Mouse (Mus musculus) thymus, adult 2 months (tissue): ENCODE results near the gene Nrg3. TPM values are rescaled to one million over a fixed set of nuclear protein-coding genes. Genes with fewer than 3 reads are reported as not detected.
"Not testable (repeated sequence)": the region's sequence is repeated elsewhere in the genome, so short reads cannot be mapped to it uniquely, and the experiment has no call there.

Experiments
- DNase-seq: peaks from one replicate; pipeline ENCODE4 v3.0.0; 2021
- H3K27ac ChIP-seq: fragments of 200-500 bp; 2 replicates; pipeline ENCODE4 v1.5.1; 2012; ENCODE audit warnings: low read length, control low read depth; ENCODE audit not compliant: control insufficient read depth, insufficient read depth
- H3K27me3 ChIP-seq: fragments of 200-500 bp; 2 replicates; pipeline ENCODE4 v1.6.1; 2012; ENCODE audit warnings: mild to moderate bottlenecking, low read length, moderate library complexity, mixed read lengths; ENCODE audit not compliant: control insufficient read depth, insufficient read depth
- H3K36me3 ChIP-seq: fragments of 200-500 bp; 2 replicates; pipeline ENCODE4 v1.6.1; 2012; ENCODE audit warnings: mild to moderate bottlenecking, low read length, moderate library complexity; ENCODE audit not compliant: control insufficient read depth, insufficient read depth
- H3K4me1 ChIP-seq: fragments of 200-500 bp; replicated peaks from 2 replicates; pipeline ENCODE4 v1.6.1; 2012; ENCODE audit warnings: low read length; ENCODE audit not compliant: control insufficient read depth, insufficient read depth
- H3K4me3 ChIP-seq: fragments of 200-500 bp; 2 replicates; pipeline ENCODE4 v1.5.1; 2012; ENCODE audit warnings: mild to moderate bottlenecking, low read length, control low read depth, moderate library complexity; ENCODE audit not compliant: control insufficient read depth, insufficient read depth
- CTCF ChIP-seq: fragments of 200-500 bp; IDR thresholded peaks from 2 replicates; pipeline ENCODE4 v1.5.1; 2012; ENCODE audit warnings: mild to moderate bottlenecking, control low read depth, low read length, moderate library complexity, borderline replicate concordance; ENCODE audit not compliant: control insufficient read depth, poor library complexity, insufficient read depth; ENCODE audit errors: extremely low read depth
- POLR2A ChIP-seq: fragments of 200-500 bp; IDR thresholded peaks from 2 replicates; pipeline ENCODE4 v1.6.1; 2012; ENCODE audit warnings: mild to moderate bottlenecking, low read length, control low read depth, moderate library complexity; ENCODE audit not compliant: control insufficient read depth, poor library complexity, insufficient read depth; ENCODE audit errors: extremely low read depth
- WGBS: fragments of 180-500 bp; shearing (Covaris S2); methylation state at CpG from one replicate; pipeline ENCODE4 v1.1.7; 2018; 5-methylcytosine and 5-hydroxymethylcytosine counted together
- polyA plus RNA-seq: library from polyadenylated mRNA; depleted of rRNA; stranded (reverse); fragments of >200 nt; gene quantifications from 2 replicates; pipeline ENCODE4 v1.2.3, GENCODE M21; 2012

Gene Nrg3
- polyA plus RNA-seq, 1 experiment, result not detected

GRCm38 (mm10) chr14:38447086-38447485 lies 1025.8 kb downstream of the Nrg3 start:
- H3K36me3 ChIP-seq, result no peaks in the 10 kb centered on the region
- no peaks in the 10 kb centered on the region for H3K27me3 ChIP-seq
- 88% methylated on average over 2 of the region's 2 CpGs for WGBS
- DNase-seq, result no peak
- H3K4me3 ChIP-seq, result no peak overlapping the region
- H3K27ac ChIP-seq, result no peak overlapping the region
- TF ChIP-seq POLR2A (no peak), CTCF (no peak)
- H3K4me1 ChIP-seq, result no peaks in the 10 kb centered on the region

GRCm38 (mm10) chr14:38444788-38445187 lies 1028.1 kb downstream of the Nrg3 start:
- 91% methylated on average over 2 of the region's 2 CpGs for WGBS
- no peak overlapping the region for H3K4me3 ChIP-seq
- no peak for TF ChIP-seq POLR2A
- TF ChIP-seq CTCF, result no peak

GRCm38 (mm10) chr14:38433793-38434589 lies 1038.9 kb downstream of the Nrg3 start:
- no peaks in the 10 kb centered on the region for H3K36me3 ChIP-seq
- H3K4me1 ChIP-seq, result no peaks in the 10 kb centered on the region
- no peak overlapping the region for H3K27ac ChIP-seq
- TF ChIP-seq POLR2A, result no peak
- TF ChIP-seq CTCF, result no peak
- WGBS, result 71% methylated on average over 6 of the region's 6 CpGs
- H3K4me3 ChIP-seq, result no peak overlapping the region
- no peaks in the 10 kb centered on the region for H3K27me3 ChIP-seq
- DNase-seq, result no peak

More at GRCm38 (mm10) chr14:38444788-38445187, 1028.1 kb downstream of the Nrg3 start:
- no peak for DNase-seq
- H3K4me1 ChIP-seq, result no peaks in the 10 kb centered on the region
- no peaks in the 10 kb centered on the region for H3K27me3 ChIP-seq
- no peaks in the 10 kb centered on the region for H3K36me3 ChIP-seq
- no peak overlapping the region for H3K27ac ChIP-seq

GRCm38 (mm10) chr14:38374660-38375059 lies 1098.2 kb downstream of the Nrg3 start:
- Histone ChIP-seq H3K4me3 (no peak overlapping the region), H3K4me1 (no peaks in the 10 kb centered on the region), H3K27me3 (no peaks in the 10 kb centered on the region), H3K36me3 (no peaks in the 10 kb centered on the region), H3K27ac (no peak overlapping the region)
- DNase-seq, result no peak
- TF ChIP-seq CTCF, result no peak
- no peak for TF ChIP-seq POLR2A

- no peaks in the 10 kb centered on the region for H3K27me3 ChIP-seq
- no peak overlapping the region for H3K27ac ChIP-seq
- DNase-seq, result no peak
- H3K4me3 ChIP-seq, result no peak overlapping the region
- H3K4me1 ChIP-seq, result no peaks in the 10 kb centered on the region
- no peak for TF ChIP-seq POLR2A
- TF ChIP-seq CTCF, result no peak
- no peaks in the 10 kb centered on the region for H3K36me3 ChIP-seq
Observed at GRCm38 (mm10) chr14:38340967-38341366, 1131.9 kb downstream of the Nrg3 start.

- H3K27me3 ChIP-seq, H3K36me3 ChIP-seq, H3K4me1 ChIP-seq, H3K4me3 ChIP-seq, H3K27ac ChIP-seq, DNase-seq: not testable (repeated sequence)
- 88% methylated on average over 1 of the region's 1 CpGs for WGBS
Observed at GRCm38 (mm10) chr14:38322841-38323240, 1150.0 kb downstream of the Nrg3 start.
